Mouse (Mus musculus) MEL (cell line): ENCODE measurements at regions not wholly inside any gene's neighbourhood (a gene's known extent, or its start where the extent isn't known, plus 50 kb on each side); places are given as distances from the start of the nearest gene placed in this dataset.

Source experiments
- CTCF ChIP-seq, 3 experiments: IDR thresholded peaks in 2 of 3; conservative IDR thresholded peaks in 1 of 3; 2 replicates each; pipeline ENCODE4 v1.5.1; 2011 to 2012; ENCODE audit warnings: low read length in 3 of 3, low read depth in 2 of 3, mild to moderate bottlenecking in 2 of 3, improper control_type of control experiment in 1 of 3, inconsistent platforms in 1 of 3, mixed read lengths in 1 of 3, moderate library complexity in 1 of 3; ENCODE audit not compliant: control insufficient read depth in 1 of 3, insufficient read depth in 1 of 3, poor library complexity in 1 of 3, severe bottlenecking in 1 of 3
- EP300 ChIP-seq, 2 experiments: IDR thresholded peaks; 2 replicates each; pipeline ENCODE4 v1.6.1; 2011; ENCODE audit warnings: improper control_type of control experiment in 2 of 2, low read length in 2 of 2, low read depth in 1 of 2, mild to moderate bottlenecking in 1 of 2
- GABPA ChIP-seq: IDR thresholded peaks from 2 replicates; pipeline ENCODE4 v1.6.1; 2012; ENCODE audit warnings: low read depth, mild to moderate bottlenecking, inconsistent platforms, low read length, improper control_type of control experiment, moderate library complexity
- GATA1 ChIP-seq: IDR thresholded peaks from 2 replicates; pipeline ENCODE4 v1.6.1; 2011; ENCODE audit warnings: low read depth, low read length, improper control_type of control experiment
- MYB ChIP-seq: IDR thresholded peaks from 2 replicates; pipeline ENCODE4 v1.6.1; 2011; ENCODE audit warnings: mild to moderate bottlenecking, low read depth, low read length, improper control_type of control experiment
- NELFE ChIP-seq: IDR thresholded peaks from 2 replicates; pipeline ENCODE4 v1.6.1; 2011; ENCODE audit warnings: low read depth, low read length, improper control_type of control experiment
- POLR2A ChIP-seq, 2 experiments: IDR thresholded peaks; 2 replicates each; pipeline ENCODE4 v1.6.1; 2011 to 2012; ENCODE audit warnings: low read length in 2 of 2, mild to moderate bottlenecking in 2 of 2, control low read depth in 1 of 2, improper control_type of control experiment in 1 of 2, low read depth in 1 of 2, moderate library complexity in 1 of 2; ENCODE audit not compliant: control insufficient read depth in 1 of 2, insufficient read depth in 1 of 2, poor library complexity in 1 of 2
- USF2 ChIP-seq, 2 experiments: IDR thresholded peaks; 2 replicates each; pipeline ENCODE4 v1.6.1; 2011 to 2012; ENCODE audit warnings: improper control_type of control experiment in 2 of 2, low read length in 2 of 2, borderline replicate concordance in 1 of 2, inconsistent platforms in 1 of 2, low read depth in 1 of 2, mild to moderate bottlenecking in 1 of 2; ENCODE audit not compliant: insufficient read depth in 1 of 2
- ZC3H11A ChIP-seq: IDR thresholded peaks from 2 replicates; pipeline ENCODE4 v1.6.1; 2012; ENCODE audit warnings: low read depth, mild to moderate bottlenecking, inconsistent platforms, low read length, improper control_type of control experiment

DNA sequence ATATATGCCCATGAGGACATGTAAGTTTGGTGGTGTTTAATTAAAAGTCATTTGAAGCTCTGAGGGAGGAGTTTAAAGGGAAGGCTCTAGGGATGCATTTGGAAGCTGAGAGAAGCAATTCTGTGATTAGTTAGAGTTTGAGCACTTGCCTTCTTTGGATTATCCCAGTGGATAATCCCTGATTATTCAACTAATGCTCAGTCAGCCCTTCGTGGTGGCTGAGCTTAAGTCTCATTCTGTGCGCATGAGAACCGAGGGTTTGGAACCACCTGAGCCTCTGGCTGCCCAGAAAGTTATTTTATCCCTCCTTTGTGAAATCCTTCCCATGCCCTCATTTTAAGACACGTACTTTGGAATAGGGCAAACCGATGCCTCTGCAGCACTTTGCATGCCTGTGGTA is 285.9 kb downstream of the Dnajb9 start:
- no peak for TF ChIP-seq CTCF (IDR thresholded peaks at IDR 0.05 in 2 of 3, conservative IDR thresholded peaks at IDR 0.05 in 1 of 3; ENCODE audit: control insufficient read depth in 1 of 3, insufficient read depth in 1 of 3, low read depth in 2 of 3, low read length in 3 of 3, poor library complexity in 1 of 3, severe bottlenecking in 1 of 3)
- TF ChIP-seq MYB, result no peak
- no peak for TF ChIP-seq POLR2A (IDR thresholded peaks at IDR 0.05; ENCODE audit: control insufficient read depth in 1 of 2, insufficient read depth in 1 of 2, low read depth in 1 of 2, low read length in 2 of 2, poor library complexity in 1 of 2)
- TF ChIP-seq USF2 (IDR thresholded peaks at IDR 0.05; ENCODE audit: borderline replicate concordance in 1 of 2, insufficient read depth in 1 of 2, low read depth in 1 of 2, low read length in 2 of 2), result no peak
- no peak for TF ChIP-seq EP300 (IDR thresholded peaks at IDR 0.05; ENCODE audit: low read depth in 1 of 2, low read length in 2 of 2)
- TF ChIP-seq GABPA, result no peak
- TF ChIP-seq NELFE, result no peak
- no peak for TF ChIP-seq ZC3H11A
- TF ChIP-seq GATA1, result no peak
